Mouse (Mus musculus): ENCODE results near the gene Fgd2. TPM values are rescaled to one million over a fixed set of nuclear protein-coding genes. Genes with fewer than 3 reads are reported as not detected.
"Not testable (repeated sequence)": the region's sequence is repeated elsewhere in the genome, so short reads cannot be mapped to it uniquely, and the experiment has no call there.

Fgd2 gene
- polyA plus RNA-seq, 1 experiment from 2014 or later = 29.2 TPM

- H3K4me3 ChIP-seq (ENCODE audit: inconsistent target) = no peak overlapping the region
- H3K27ac ChIP-seq = peak overlapping the region; percentile 97
- no peaks in the 10 kb centered on the region for H3K79me2 ChIP-seq (ENCODE audit: inconsistent target)
- no peaks in the 10 kb centered on the region for H3K36me3 ChIP-seq (ENCODE audit: inconsistent target)
- 7% methylated on average over 9 of the region's 9 CpGs for WGBS (ENCODE audit: missing documents)
These were observed 33.5 kb downstream of the Fgd2 start for GRCm38 (mm10) chr17:29394106-29394760.

GRCm38 (mm10) chr17:29394761-29395160 lies 34.0 kb downstream of the Fgd2 start:
- H3K79me2 ChIP-seq (ENCODE audit: inconsistent target); H3K36me3 ChIP-seq (ENCODE audit: inconsistent target); H3K4me3 ChIP-seq (ENCODE audit: inconsistent target): not testable (repeated sequence)
- 0% methylated on average over 2 of the region's 2 CpGs for WGBS (ENCODE audit: missing documents)
- peak overlapping the region; percentile 97 for H3K27ac ChIP-seq

- whole genome bisulfite sequencing (ENCODE audit: missing documents) = 2% methylated on average over 7 of the region's 7 CpGs
- Histone ChIP-seq H3K36me3 (ENCODE audit: inconsistent target) (no peaks in the 10 kb centered on the region), H3K4me3 (ENCODE audit: inconsistent target) (peak overlapping the region; percentile 7; the same call in 1 of the 2 replicates), H3K79me2 (ENCODE audit: inconsistent target) (no peaks in the 10 kb centered on the region), H3K27ac (peak overlapping the region; percentile 97)
These were observed 34.7 kb downstream of the Fgd2 start for GRCm38 (mm10) chr17:29395381-29395780.

- Histone ChIP-seq H3K79me2 (ENCODE audit: inconsistent target) (no peaks in the 10 kb centered on the region), H3K4me3 (ENCODE audit: inconsistent target) (no peak overlapping the region), H3K27ac (peak overlapping the region; percentile 97), H3K36me3 (ENCODE audit: inconsistent target) (no peaks in the 10 kb centered on the region)
- WGBS (ENCODE audit: missing documents) = 51% methylated on average over 6 of the region's 6 CpGs
These were observed 35.5 kb downstream of the Fgd2 start for GRCm38 (mm10) chr17:29396056-29396799.

GRCm38 (mm10) chr17:29396821-29397242 lies 36.1 kb downstream of the Fgd2 start:
- 12% methylated on average over 6 of the region's 6 CpGs for WGBS (ENCODE audit: missing documents)
- H3K27ac ChIP-seq = peak overlapping the region; percentile 97
- no peaks in the 10 kb centered on the region for H3K79me2 ChIP-seq (ENCODE audit: inconsistent target)
- H3K4me3 ChIP-seq (ENCODE audit: inconsistent target) = no peak overlapping the region
- H3K36me3 ChIP-seq (ENCODE audit: inconsistent target) = no peaks in the 10 kb centered on the region

GRCm38 (mm10) chr17:29397480-29398433 lies 37.0 kb downstream of the Fgd2 start:
- peak overlapping the region; percentile 97 for H3K27ac ChIP-seq
- no peaks in the 10 kb centered on the region for H3K79me2 ChIP-seq (ENCODE audit: inconsistent target)
- no peaks in the 10 kb centered on the region for H3K36me3 ChIP-seq (ENCODE audit: inconsistent target)
- H3K4me3 ChIP-seq (ENCODE audit: inconsistent target) = peak overlapping the region; percentile 7; the same call in 1 of the 2 replicates
- 11% methylated on average over 23 of the region's 27 CpGs for WGBS (ENCODE audit: missing documents)

GRCm38 (mm10) chr17:29398434-29399026 lies 37.8 kb downstream of the Fgd2 start:
- 52% methylated on average over 16 of the region's 17 CpGs for WGBS (ENCODE audit: missing documents)
- Histone ChIP-seq H3K36me3 (ENCODE audit: inconsistent target) (no peaks in the 10 kb centered on the region), H3K79me2 (ENCODE audit: inconsistent target) (no peaks in the 10 kb centered on the region), H3K4me3 (ENCODE audit: inconsistent target) (no peak overlapping the region), H3K27ac (peak overlapping the region; percentile 41)

- Histone ChIP-seq H3K4me3 (ENCODE audit: inconsistent target) (no peak overlapping the region), H3K79me2 (ENCODE audit: inconsistent target) (no peaks in the 10 kb centered on the region), H3K27ac (no peak overlapping the region), H3K36me3 (ENCODE audit: inconsistent target) (no peaks in the 10 kb centered on the region)
- 77% methylated on average over 10 of the region's 14 CpGs for WGBS (ENCODE audit: missing documents)
These were observed 38.7 kb downstream of the Fgd2 start for GRCm38 (mm10) chr17:29399241-29399910.

- Histone ChIP-seq H3K4me3 (ENCODE audit: inconsistent target) (no peak overlapping the region), H3K36me3 (ENCODE audit: inconsistent target) (no peaks in the 10 kb centered on the region), H3K27ac (no peak overlapping the region), H3K79me2 (ENCODE audit: inconsistent target) (no peaks in the 10 kb centered on the region)
- 90% methylated on average over 5 of the region's 5 CpGs for WGBS (ENCODE audit: missing documents)
These were observed 39.3 kb downstream of the Fgd2 start for GRCm38 (mm10) chr17:29400044-29400443.

GRCm38 (mm10) chr17:29401741-29402268 lies 41.1 kb downstream of the Fgd2 start:
- Histone ChIP-seq H3K4me3 (ENCODE audit: inconsistent target) (no peak overlapping the region), H3K79me2 (ENCODE audit: inconsistent target) (no peaks in the 10 kb centered on the region), H3K36me3 (ENCODE audit: inconsistent target) (no peaks in the 10 kb centered on the region), H3K27ac (no peak overlapping the region)
- 92% methylated on average over 14 of the region's 15 CpGs for WGBS (ENCODE audit: missing documents)

GRCm38 (mm10) chr17:29403179-29403578 lies 42.5 kb downstream of the Fgd2 start:
- 42% methylated on average over 1 of the region's 1 CpGs for WGBS (ENCODE audit: missing documents)
- Histone ChIP-seq H3K36me3 (ENCODE audit: inconsistent target) (no peaks in the 10 kb centered on the region), H3K4me3 (ENCODE audit: inconsistent target) (no peak overlapping the region), H3K27ac (no peak overlapping the region), H3K79me2 (ENCODE audit: inconsistent target) (no peaks in the 10 kb centered on the region)

- Histone ChIP-seq H3K4me3 (ENCODE audit: inconsistent target) (no peak overlapping the region), H3K27ac (no peak overlapping the region), H3K79me2 (ENCODE audit: inconsistent target) (no peaks in the 10 kb centered on the region), H3K36me3 (ENCODE audit: inconsistent target) (no peaks in the 10 kb centered on the region)
- WGBS (ENCODE audit: missing documents) = 86% methylated on average over 11 of the region's 13 CpGs
These were observed 44.8 kb downstream of the Fgd2 start for GRCm38 (mm10) chr17:29405501-29405900.

- no peaks in the 10 kb centered on the region for H3K79me2 ChIP-seq (ENCODE audit: inconsistent target)
- WGBS (ENCODE audit: missing documents) = 96% methylated on average over 5 of the region's 6 CpGs
- no peak overlapping the region for H3K4me3 ChIP-seq (ENCODE audit: inconsistent target)
- no peaks in the 10 kb centered on the region for H3K36me3 ChIP-seq (ENCODE audit: inconsistent target)
- no peak overlapping the region for H3K27ac ChIP-seq
These were observed 45.4 kb downstream of the Fgd2 start for GRCm38 (mm10) chr17:29406077-29406476.
